Mouse (Mus musculus) limb, embryonic 11.5 days (tissue): ENCODE data around the gene Plekhg1. TPM values are rescaled to one million over a fixed set of nuclear protein-coding genes. Genes with fewer than 3 reads are reported as not detected.

Experiments used
- ATAC-seq: fragments of 200-750 bp; cut with Nextera tagmentation; 2 replicates; pipeline ENCODE4 v1.8.0; 2017; ENCODE audit warnings: low read depth; ENCODE audit not compliant: insufficient number of reproducible peaks, low FRiP score, low TSS enrichment
- DNase-seq: peaks from one replicate; pipeline ENCODE4 v3.0.0-alpha.2; 2015; ENCODE audit warnings: low spot score
- H3K27ac ChIP-seq: fragments of 300-500 bp; sonication (generic); replicated peaks from 2 replicates; pipeline ENCODE4 v1.5.1; 2014; ENCODE audit warnings: low read depth, mild to moderate bottlenecking, low read length
- H3K27me3 ChIP-seq: fragments of 300-500 bp; sonication (generic); 2 replicates; pipeline ENCODE4 v1.6.1; 2014; ENCODE audit warnings: mild to moderate bottlenecking, low read length, mixed read lengths; ENCODE audit not compliant: control insufficient read depth, insufficient read depth
- H3K36me3 ChIP-seq: fragments of 300-500 bp; sonication (generic); 2 replicates; pipeline ENCODE4 v1.6.1; 2014; ENCODE audit warnings: mild to moderate bottlenecking, low read length, moderate library complexity, mixed read lengths; ENCODE audit not compliant: control insufficient read depth, insufficient read depth
- H3K4me1 ChIP-seq: fragments of 300-500 bp; sonication (generic); 2 replicates; pipeline ENCODE4 v1.6.1; 2014; ENCODE audit warnings: low read length, mixed read lengths; ENCODE audit not compliant: control insufficient read depth, insufficient read depth
- H3K4me2 ChIP-seq: fragments of 300-500 bp; sonication (generic); 2 replicates; pipeline ENCODE4 v1.6.1; 2014; ENCODE audit warnings: low read depth, mild to moderate bottlenecking, moderate library complexity; ENCODE audit not compliant: severe bottlenecking
- H3K4me3 ChIP-seq: fragments of 300-500 bp; sonication (generic); 2 replicates; pipeline ENCODE4 v1.5.1; 2014; ENCODE audit warnings: low read depth, low read length
- H3K9ac ChIP-seq: fragments of 300-500 bp; sonication (generic); 2 replicates; pipeline ENCODE4 v1.6.1; 2014; ENCODE audit warnings: mild to moderate bottlenecking, low read length
- H3K9me3 ChIP-seq: fragments of 300-500 bp; sonication (generic); 2 replicates; pipeline ENCODE4 v1.6.1; 2016; ENCODE audit warnings: low read length; ENCODE audit not compliant: control insufficient read depth
- WGBS: fragments of 180-500 bp; shearing (Covaris S2); extraction: QIAGEN DNeasy Blood & Tissue Kit; methylation state at CpG from one replicate; pipeline ENCODE4 v1.1.7; 2014; 5-methylcytosine and 5-hydroxymethylcytosine counted together
- polyA plus RNA-seq: library from polyadenylated mRNA; unstranded; fragments of >200 nt; fragmentation: Nextera tagmentation; extraction: Ambion mirVana; gene quantifications from 2 replicates; pipeline ENCODE4 v1.2.1, GENCODE M21; 2014

The Plekhg1 gene
- polyA plus RNA-seq, 1 experiment from 2014 or later: 10.2 TPM

GRCm38 (mm10) chr10:3702585-3702984, 37.6 kb upstream of the Plekhg1 start:
- no peaks in the 10 kb centered on the region for H3K9me3 ChIP-seq
- no peaks in the 10 kb centered on the region for H3K36me3 ChIP-seq
- no peak overlapping the region for H3K4me2 ChIP-seq
- no peak overlapping the region for H3K27ac ChIP-seq
- H3K4me3 ChIP-seq: no peak overlapping the region
- no peak overlapping the region for H3K9ac ChIP-seq
- no peaks in the 10 kb centered on the region for H3K27me3 ChIP-seq
- no peak for DNase-seq
- WGBS: 74% methylated on average over 2 of the region's 2 CpGs
- no peaks in the 10 kb centered on the region for H3K4me1 ChIP-seq
- ATAC-seq: no peak

- Histone ChIP-seq H3K9me3 (no peaks in the 10 kb centered on the region), H3K9ac (no peak overlapping the region), H3K36me3 (no peaks in the 10 kb centered on the region), H3K4me2 (no peak overlapping the region), H3K27me3 (no peaks in the 10 kb centered on the region), H3K27ac (no peak overlapping the region), H3K4me1 (no peaks in the 10 kb centered on the region), H3K4me3 (no peak overlapping the region)
- DNase-seq: no peak
- no peak for ATAC-seq
- WGBS: 84% methylated on average over 4 of the region's 4 CpGs
Observed at GRCm38 (mm10) chr10:3706231-3706630, 33.9 kb upstream of the Plekhg1 start.

- 76% methylated on average over 3 of the region's 3 CpGs for WGBS
- DNase-seq (no peak), ATAC-seq (no peak)
- Histone ChIP-seq H3K36me3 (no peaks in the 10 kb centered on the region), H3K9me3 (no peaks in the 10 kb centered on the region), H3K27ac (no peak overlapping the region), H3K9ac (no peak overlapping the region), H3K4me3 (no peak overlapping the region), H3K27me3 (no peaks in the 10 kb centered on the region), H3K4me1 (no peaks in the 10 kb centered on the region), H3K4me2 (no peak overlapping the region)
Observed at GRCm38 (mm10) chr10:3710081-3710480, 30.1 kb upstream of the Plekhg1 start.

- Histone ChIP-seq H3K9me3 (no peaks in the 10 kb centered on the region; the same call in 1 of the 2 replicates), H3K27ac (no peak overlapping the region), H3K36me3 (no peaks in the 10 kb centered on the region), H3K27me3 (no peaks in the 10 kb centered on the region), H3K9ac (no peak overlapping the region), H3K4me2 (no peak overlapping the region), H3K4me3 (no peak overlapping the region), H3K4me1 (no peaks in the 10 kb centered on the region)
- no peak for ATAC-seq
- no peak for DNase-seq
- WGBS: 79% methylated on average over 3 of the region's 3 CpGs
Observed at GRCm38 (mm10) chr10:3715302-3715943, 24.7 kb upstream of the Plekhg1 start.

- WGBS: 78% methylated on average over 16 of the region's 16 CpGs
- Histone ChIP-seq H3K27me3 (no peaks in the 10 kb centered on the region), H3K27ac (no peak overlapping the region), H3K36me3 (no peaks in the 10 kb centered on the region), H3K4me1 (no peaks in the 10 kb centered on the region), H3K9ac (no peak overlapping the region), H3K4me2 (no peak overlapping the region), H3K9me3 (no peaks in the 10 kb centered on the region; the same call in 1 of the 2 replicates), H3K4me3 (no peak overlapping the region)
- no peak for DNase-seq
- ATAC-seq: no peak
Observed at GRCm38 (mm10) chr10:3718021-3718865, 21.9 kb upstream of the Plekhg1 start.

- Histone ChIP-seq H3K4me3 (no peak overlapping the region), H3K27me3 (no peaks in the 10 kb centered on the region), H3K27ac (no peak overlapping the region), H3K9ac (no peak overlapping the region), H3K4me2 (no peak overlapping the region), H3K36me3 (no peaks in the 10 kb centered on the region), H3K9me3 (no peaks in the 10 kb centered on the region; the same call in 1 of the 2 replicates), H3K4me1 (no peaks in the 10 kb centered on the region)
- DNase-seq: no peak
- WGBS: 80% methylated on average over 2 of the region's 2 CpGs
- ATAC-seq: no peak
Observed at GRCm38 (mm10) chr10:3720296-3720695, 19.9 kb upstream of the Plekhg1 start.

- no peak overlapping the region for H3K4me3 ChIP-seq
- 21% methylated on average over 2 of the region's 2 CpGs for WGBS
- H3K9ac ChIP-seq: no peak overlapping the region
- H3K36me3 ChIP-seq: no peaks in the 10 kb centered on the region
- H3K27ac ChIP-seq: no peak overlapping the region
- no peaks in the 10 kb centered on the region for H3K27me3 ChIP-seq
- H3K9me3 ChIP-seq: no peaks in the 10 kb centered on the region
- no peak overlapping the region for H3K4me2 ChIP-seq
- DNase-seq: no peak
- H3K4me1 ChIP-seq: no peaks in the 10 kb centered on the region
- no peak for ATAC-seq
Observed at GRCm38 (mm10) chr10:3722339-3722738, 17.8 kb upstream of the Plekhg1 start.

GRCm38 (mm10) chr10:3724665-3725064, 15.5 kb upstream of the Plekhg1 start:
- Histone ChIP-seq H3K27me3 (no peaks in the 10 kb centered on the region), H3K36me3 (no peaks in the 10 kb centered on the region), H3K9ac (no peak overlapping the region), H3K9me3 (no peaks in the 10 kb centered on the region), H3K4me3 (no peak overlapping the region), H3K27ac (no peak overlapping the region), H3K4me1 (no peaks in the 10 kb centered on the region), H3K4me2 (no peak overlapping the region)
- DNase-seq: no peak
- 82% methylated on average over 1 of the region's 1 CpGs for WGBS
- ATAC-seq: no peak
